In genomic region chr16:87501304-87502078, GRCm38 (mm10) we compare ENCODE assay signal across 8 mouse cellular contexts. TPM values are rescaled to one million over a fixed set of nuclear protein-coding genes. Genes with fewer than 3 reads are reported as not detected.
A peak's percentile ranks its signal among the peaks of the same experiment; 100 is the strongest.
DNase-seq lines count a peak whose midpoint lies in the region; ATAC-seq and TF ChIP-seq lines count a peak whose summit lies in the region.

No protein-coding gene starts in this region.

- ATAC-seq in hindbrain, embryonic 12.5 days (ENCODE audit: low FRiP score) = peak; percentile 50; the same call in 1 of the 2 replicates
- ATAC-seq in megakaryocyte progenitor cell, adult 5-6 weeks (replicated peaks; ENCODE audit: poor library complexity) = peak; percentile 77

- no peak for TF ChIP-seq CTCF in cerebellum, adult 2 months (IDR thresholded peaks at IDR 0.05; ENCODE audit: borderline replicate concordance, insufficient read depth, low read depth, low read length)

- no peak overlapping the region for H3K4me2 ChIP-seq in hindbrain, embryonic 12.5 days (replicated peaks)

- no peak overlapping the region for H3K9ac ChIP-seq in hindbrain, embryonic 12.5 days

- peaks cover 7% of the 10 kb centered on the region for H3K4me1 ChIP-seq in hindbrain, embryonic 12.5 days
- H3K4me1 ChIP-seq in hindbrain, embryonic 10.5 days (replicated peaks) = peaks cover 12% of the 10 kb centered on the region
- H3K4me1 ChIP-seq in midbrain, embryonic 10.5 days = peaks cover 7% of the 10 kb centered on the region
- H3K4me1 ChIP-seq in cerebellum, adult 2 months (ENCODE audit: control insufficient read depth, insufficient read depth, low read length) = no peaks in the 10 kb centered on the region

- H3K27me3 ChIP-seq in hindbrain, embryonic 12.5 days = no peaks in the 10 kb centered on the region
- no peaks in the 10 kb centered on the region for H3K27me3 ChIP-seq in hindbrain, embryonic 10.5 days (ENCODE audit: insufficient read depth, poor library complexity, severe bottlenecking)
- H3K27me3 ChIP-seq in midbrain, embryonic 10.5 days (ENCODE audit: low read depth, poor library complexity, severe bottlenecking) = no peaks in the 10 kb centered on the region
- no peaks in the 10 kb centered on the region for H3K27me3 ChIP-seq in cerebellum, adult 2 months (ENCODE audit: control insufficient read depth, insufficient read depth, low read length)

- no peak for TF ChIP-seq POLR2A in cerebellum, adult 2 months (IDR thresholded peaks at IDR 0.05; ENCODE audit: borderline replicate concordance, insufficient read depth, low read length)

- H3K9me3 ChIP-seq in hindbrain, embryonic 12.5 days (replicated peaks) = no peaks in the 10 kb centered on the region
- H3K9me3 ChIP-seq in hindbrain, embryonic 10.5 days = no peaks in the 10 kb centered on the region
- H3K9me3 ChIP-seq in midbrain, embryonic 10.5 days (replicated peaks) = no peaks in the 10 kb centered on the region

- H3K4me3 ChIP-seq in hindbrain, embryonic 12.5 days = no peak overlapping the region
- H3K4me3 ChIP-seq in hindbrain, embryonic 10.5 days = no peak overlapping the region
- H3K4me3 ChIP-seq in midbrain, embryonic 10.5 days = no peak overlapping the region
- no peak overlapping the region for H3K4me3 ChIP-seq in cerebellum, adult 2 months (replicated peaks; ENCODE audit: insufficient read depth, low read depth, low read length)

- 64% methylated on average over 13 of the region's 13 CpGs for WGBS in hindbrain, embryonic 12.5 days
- WGBS in hindbrain, embryonic 10.5 days = 72% methylated on average over 13 of the region's 13 CpGs
- 75% methylated on average over 13 of the region's 13 CpGs for WGBS in midbrain, embryonic 10.5 days
- 66% methylated on average over 13 of the region's 13 CpGs for WGBS in cerebellum, adult 2 months

- DNase-seq in hindbrain, embryonic 10.5 days (ENCODE audit: low spot score) = no peak
- DNase-seq in c-Kit-positive CD71-positive TER-119-negative erythroid progenitor cells, embryonic 14.5 days (ENCODE audit: low read depth) = peak; percentile 51
- DNase-seq in heart, postnatal 4 days = peak; percentile 67
- no peak for DNase-seq in layer of hippocampus, postnatal 36 days
- no peak for DNase-seq in midbrain, embryonic 10.5 days (ENCODE audit: low spot score)
- no peak for DNase-seq in cerebellum, adult 2 months

- no peaks in the 10 kb centered on the region for H3K36me3 ChIP-seq in hindbrain, embryonic 12.5 days
- no peaks in the 10 kb centered on the region for H3K36me3 ChIP-seq in hindbrain, embryonic 10.5 days
- H3K36me3 ChIP-seq in midbrain, embryonic 10.5 days = no peaks in the 10 kb centered on the region

- no peak overlapping the region for H3K27ac ChIP-seq in hindbrain, embryonic 12.5 days
- H3K27ac ChIP-seq in hindbrain, embryonic 10.5 days = no peak overlapping the region
- H3K27ac ChIP-seq in midbrain, embryonic 10.5 days (replicated peaks) = no peak overlapping the region
- no peak overlapping the region for H3K27ac ChIP-seq in cerebellum, adult 2 months (ENCODE audit: insufficient read depth, low read length)

RNA-seq across cellular contexts. Expression of gene Cct8, which starts 5.8 kb away (rescaled TPM):
- polyA plus RNA-seq in hindbrain, embryonic 12.5 days (2016; fragmentation: Nextera tagmentation; extraction: Ambion mirVana) = 462 and 475 TPM in 2 replicates
- polyA plus RNA-seq in hindbrain, embryonic 10.5 days (2016; fragmentation: Nextera tagmentation; extraction: Ambion mirVana) = 488 and 627 TPM in 2 replicates
- 100 to 1,000 TPM; 202 to 213 TPM for total RNA-seq in heart, postnatal 4 days (2021)
- total RNA-seq in megakaryocyte progenitor cell, adult 5-6 weeks (2015) = 335 and 348 TPM in 2 replicates
- 660 and 918 TPM in 2 replicates for total RNA-seq in megakaryocyte progenitor cell, adult 5-6 weeks (2017)
- total RNA-seq in layer of hippocampus, postnatal 36 days (2021) = 100 to 1,000 TPM; 171 to 186 TPM
- 621 and 675 TPM in 2 replicates for polyA plus RNA-seq in midbrain, embryonic 10.5 days (2016; fragmentation: Nextera tagmentation; extraction: Ambion mirVana)
- 155 and 158 TPM in 2 replicates for polyA plus RNA-seq in cerebellum, adult 2 months (2012; rRNA removed)

RNA-seq across cellular contexts. Expression of gene Usp16, which starts 47.0 kb away (rescaled TPM):
- 41.5 and 43.4 TPM in 2 replicates for polyA plus RNA-seq in hindbrain, embryonic 12.5 days (2016; fragmentation: Nextera tagmentation; extraction: Ambion mirVana)
- polyA plus RNA-seq in hindbrain, embryonic 10.5 days (2016; fragmentation: Nextera tagmentation; extraction: Ambion mirVana) = 32.0 and 33.7 TPM in 2 replicates
- total RNA-seq in heart, postnatal 4 days (2021) = 10 to 100 TPM; 48.6 to 49.4 TPM
- 86.5 and 92.9 TPM in 2 replicates for total RNA-seq in megakaryocyte progenitor cell, adult 5-6 weeks (2015)
- 96.9 and 121 TPM in 2 replicates for total RNA-seq in megakaryocyte progenitor cell, adult 5-6 weeks (2017)
- 10 to 100 TPM; 42.0 to 47.6 TPM for total RNA-seq in layer of hippocampus, postnatal 36 days (2021)
- polyA plus RNA-seq in midbrain, embryonic 10.5 days (2016; fragmentation: Nextera tagmentation; extraction: Ambion mirVana) = 36.5 and 42.7 TPM in 2 replicates
- 65.5 and 71.5 TPM in 2 replicates for polyA plus RNA-seq in cerebellum, adult 2 months (2012; rRNA removed)

RNA-seq across cellular contexts. Expression of gene Map3k7cl, which starts 51.6 kb away (rescaled TPM):
- 0.13 TPM in 1 of 2 replicates, not detected in the other for polyA plus RNA-seq in hindbrain, embryonic 12.5 days (2016; fragmentation: Nextera tagmentation; extraction: Ambion mirVana)
- not detected in 2 replicates for polyA plus RNA-seq in hindbrain, embryonic 10.5 days (2016; fragmentation: Nextera tagmentation; extraction: Ambion mirVana)
- 1 to 10 TPM; 9.4 to 9.5 TPM for total RNA-seq in heart, postnatal 4 days (2021)
- total RNA-seq in megakaryocyte progenitor cell, adult 5-6 weeks (2015) = not detected in 2 replicates
- not detected in 2 replicates for total RNA-seq in megakaryocyte progenitor cell, adult 5-6 weeks (2017)
- under 1 TPM; 0.27 to 0.83 TPM for total RNA-seq in layer of hippocampus, postnatal 36 days (2021)
- not detected in 2 replicates for polyA plus RNA-seq in midbrain, embryonic 10.5 days (2016; fragmentation: Nextera tagmentation; extraction: Ambion mirVana)
- polyA plus RNA-seq in cerebellum, adult 2 months (2012; rRNA removed) = 0.98 and 1.00 TPM in 2 replicates

Comparison
In these comparisons a context has a peak if more than half of its experiments do, and no peak if none do; other contexts are left out.
1. DNase-seq: peak in c-Kit-positive CD71-positive TER-119-negative erythroid progenitor cells, embryonic 14.5 days (single experiment) and heart, postnatal 4 days (single experiment); none in hindbrain, embryonic 10.5 days (single experiment), layer of hippocampus, postnatal 36 days (0 of 2), midbrain, embryonic 10.5 days (single experiment) and cerebellum, adult 2 months (0 of 2).